Mouse (Mus musculus) hindbrain, embryonic 10.5 days (tissue): ENCODE data around the gene Arl6ip5. TPM values are rescaled to one million over a fixed set of nuclear protein-coding genes. Genes with fewer than 3 reads are reported as not detected.

ENCODE experiments used
- DNase-seq: peaks from one replicate; pipeline ENCODE4 v3.0.0-alpha.2; 2017; ENCODE audit warnings: low spot score
- H3K27ac ChIP-seq: fragments of 300-500 bp; sonication (generic); 2 replicates; pipeline ENCODE4 v1.5.1; 2016; ENCODE audit warnings: mild to moderate bottlenecking, moderate library complexity
- H3K27me3 ChIP-seq: fragments of 300-500 bp; sonication (generic); 2 replicates; pipeline ENCODE4 v1.6.1; 2016; ENCODE audit warnings: mild to moderate bottlenecking; ENCODE audit not compliant: poor library complexity, insufficient read depth, severe bottlenecking
- H3K36me3 ChIP-seq: fragments of 300-500 bp; sonication (generic); 2 replicates; pipeline ENCODE4 v1.6.1; 2016; ENCODE audit warnings: mild to moderate bottlenecking, moderate library complexity
- H3K4me1 ChIP-seq: fragments of 300-500 bp; sonication (generic); replicated peaks from 2 replicates; pipeline ENCODE4 v1.6.1; 2016; ENCODE audit warnings: mild to moderate bottlenecking
- H3K4me3 ChIP-seq: fragments of 300-500 bp; sonication (generic); 2 replicates; pipeline ENCODE4 v1.5.1; 2016; ENCODE audit warnings: mild to moderate bottlenecking, moderate library complexity
- H3K9me3 ChIP-seq: fragments of 300-500 bp; sonication (generic); 2 replicates; pipeline ENCODE4 v1.6.1; 2016; ENCODE audit warnings: mild to moderate bottlenecking, moderate library complexity
- WGBS: fragments of 180-500 bp; shearing (Covaris S2); methylation state at CpG from one replicate; pipeline ENCODE4 v1.1.7; 2016; 5-methylcytosine and 5-hydroxymethylcytosine counted together
- polyA plus RNA-seq: library from polyadenylated mRNA; unstranded; fragments of >200 nt; fragmentation: Nextera tagmentation; extraction: Ambion mirVana; gene quantifications from 2 replicates; pipeline ENCODE4 v1.2.1, GENCODE M21; 2016

Arl6ip5 gene
- polyA plus RNA-seq: 42.4 and 65.4 TPM in 2 replicates

DNA sequence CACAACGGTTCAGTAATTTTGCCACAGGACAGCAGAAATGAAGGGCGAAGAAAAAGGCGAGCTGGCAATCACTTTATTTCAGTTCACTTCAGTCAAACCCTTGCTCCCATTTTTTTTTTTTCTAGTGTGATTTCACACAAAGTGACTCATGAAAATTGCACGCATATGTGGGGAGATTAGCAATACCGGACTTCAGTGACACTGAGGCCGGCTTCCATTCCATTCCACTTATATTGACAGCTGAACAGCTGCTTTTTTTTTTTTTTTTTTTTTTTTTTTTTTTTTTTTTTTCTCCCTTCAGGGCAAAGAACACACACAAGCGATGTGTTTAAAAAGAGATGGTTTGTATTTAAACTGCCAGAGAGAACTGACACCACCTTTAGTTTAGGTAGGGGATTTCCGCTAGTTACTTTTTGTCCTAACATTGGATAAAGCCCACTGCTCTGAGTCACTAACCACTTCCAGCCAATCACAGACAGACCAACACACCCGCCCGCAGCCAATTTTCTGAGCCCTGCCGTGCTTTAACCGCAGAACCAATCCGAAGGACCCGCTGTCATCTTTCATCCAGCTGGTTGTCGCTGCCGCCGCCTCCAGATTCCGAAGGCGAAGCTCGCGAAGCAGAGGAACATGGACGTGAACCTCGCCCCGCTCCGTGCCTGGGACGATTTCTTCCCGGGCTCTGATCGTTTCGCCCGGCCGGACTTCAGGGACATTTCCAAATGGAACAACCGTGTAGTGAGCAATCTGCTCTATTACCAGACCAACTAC lies at the start of gene Arl6ip5:
Gene Arl6ip5 (plus strand): TSS at position 499 of the 771 bp plus-strand sequence.
- peaks cover 28% of the 10 kb centered on the region for H3K4me1 ChIP-seq
- peak; percentile 90 for DNase-seq
- H3K9me3 ChIP-seq: peaks cover 4% of the 10 kb centered on the region; the same call in 1 of the 2 replicates
- 13% methylated on average over 32 of the region's 32 CpGs for WGBS
- peaks cover 6% of the 10 kb centered on the region; the same call in 1 of the 2 replicates for H3K27me3 ChIP-seq
- H3K27ac ChIP-seq: peak within 1 kb of the TSS; percentile 83
- H3K4me3 ChIP-seq: peak within 1 kb of the TSS; percentile 70
- H3K36me3 ChIP-seq: peaks cover 9% of the 10 kb centered on the region

DNA sequence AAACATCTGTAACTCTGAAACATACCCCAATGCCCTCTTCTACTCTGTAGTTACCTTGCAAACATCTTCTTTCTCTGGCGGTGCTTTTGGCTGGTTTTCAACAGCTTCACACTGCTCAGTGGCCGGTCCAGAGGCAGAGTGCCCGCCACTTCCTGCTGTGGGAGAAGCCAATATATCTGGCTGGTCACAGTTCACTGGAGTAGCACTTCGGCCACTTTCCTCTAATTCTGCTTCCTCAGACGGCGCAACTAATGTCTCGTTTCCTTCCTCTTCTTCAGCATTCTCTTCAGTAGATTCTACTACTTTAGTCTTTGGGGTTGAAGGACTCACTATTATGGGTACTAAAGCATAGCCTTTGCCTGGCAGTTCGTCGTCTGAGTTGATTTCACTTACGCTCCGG lies 34.8 kb upstream of the Arl6ip5 start:
- no peaks in the 10 kb centered on the region for H3K27me3 ChIP-seq
- WGBS: 87% methylated on average over 11 of the region's 11 CpGs
- DNase-seq: no peak

DNA sequence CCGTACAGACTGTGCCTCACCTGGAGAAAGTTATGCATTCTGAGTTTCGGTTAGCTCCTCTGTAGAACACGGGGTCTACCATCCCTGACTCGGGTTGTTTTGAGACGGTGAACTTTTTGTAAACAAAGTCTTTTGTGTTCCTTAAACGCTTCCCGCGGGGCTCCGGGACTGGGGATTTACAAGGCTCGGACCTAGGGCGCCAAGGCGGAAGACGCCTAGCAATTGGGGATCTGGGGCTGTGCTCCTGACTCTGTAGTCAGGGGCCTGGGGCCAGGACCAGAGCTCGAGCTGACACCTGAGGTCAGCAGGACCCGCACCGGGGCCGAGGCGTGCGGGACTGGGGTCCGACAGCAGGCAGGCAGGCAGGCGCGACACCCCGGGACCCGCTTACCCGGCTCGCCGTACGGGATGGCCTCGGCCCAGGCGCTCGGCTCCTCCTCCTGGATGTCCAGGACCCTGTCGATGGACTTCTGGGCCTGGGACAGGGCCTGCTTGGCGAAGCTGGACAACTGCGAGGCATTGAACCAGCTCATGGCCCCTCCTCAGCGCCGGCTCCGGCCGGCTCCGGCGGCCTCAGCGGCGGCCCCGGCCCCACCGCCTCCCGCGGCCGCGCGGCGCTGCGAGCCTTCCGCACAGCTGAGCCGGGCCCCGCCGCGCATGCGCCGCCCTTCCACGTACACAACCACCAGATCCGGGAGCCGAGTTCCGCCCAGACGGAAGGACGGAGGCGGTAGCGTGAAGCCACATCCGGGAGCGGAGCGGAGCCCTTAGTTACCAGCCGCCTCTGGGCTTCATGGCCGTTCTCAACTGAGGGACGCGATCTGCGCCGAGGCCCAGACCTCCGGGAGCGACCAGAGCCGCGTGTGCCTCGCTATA lies 31.8 kb upstream of the Arl6ip5 start, which contains the start of gene Tmf1:
Gene Tmf1 (minus strand): TSS at position 632 of the 876 bp plus-strand sequence.
- Histone ChIP-seq H3K4me1 (peaks cover 29% of the 10 kb centered on the region), H3K9me3 (no peaks in the 10 kb centered on the region), H3K27me3 (no peaks in the 10 kb centered on the region), H3K4me3 (peak within 1 kb of the TSS; percentile 79), H3K36me3 (peaks cover 43% of the 10 kb centered on the region), H3K27ac (peak within 1 kb of the TSS; percentile 98)
- WGBS: under 1% methylated on average over 80 of the region's 80 CpGs
- DNase-seq: peak; percentile 95

More for the DNA sequence above, 34.8 kb upstream of the Arl6ip5 start:
- Histone ChIP-seq H3K27ac (no peak overlapping the region), H3K4me1 (peaks cover 29% of the 10 kb centered on the region), H3K9me3 (no peaks in the 10 kb centered on the region), H3K4me3 (no peak overlapping the region), H3K36me3 (peaks cover 53% of the 10 kb centered on the region)

GRCm38 (mm10) chr6:97179367-97179828 lies 31.1 kb upstream of the Arl6ip5 start:
- H3K27ac ChIP-seq: peak overlapping the region; percentile 98
- no peaks in the 10 kb centered on the region for H3K9me3 ChIP-seq
- no peaks in the 10 kb centered on the region for H3K27me3 ChIP-seq
- peaks cover 44% of the 10 kb centered on the region for H3K36me3 ChIP-seq
- WGBS: 12% methylated on average over 11 of the region's 11 CpGs
- peak overlapping the region; percentile 79 for H3K4me3 ChIP-seq
- peaks cover 29% of the 10 kb centered on the region for H3K4me1 ChIP-seq
- DNase-seq: no peak

DNA sequence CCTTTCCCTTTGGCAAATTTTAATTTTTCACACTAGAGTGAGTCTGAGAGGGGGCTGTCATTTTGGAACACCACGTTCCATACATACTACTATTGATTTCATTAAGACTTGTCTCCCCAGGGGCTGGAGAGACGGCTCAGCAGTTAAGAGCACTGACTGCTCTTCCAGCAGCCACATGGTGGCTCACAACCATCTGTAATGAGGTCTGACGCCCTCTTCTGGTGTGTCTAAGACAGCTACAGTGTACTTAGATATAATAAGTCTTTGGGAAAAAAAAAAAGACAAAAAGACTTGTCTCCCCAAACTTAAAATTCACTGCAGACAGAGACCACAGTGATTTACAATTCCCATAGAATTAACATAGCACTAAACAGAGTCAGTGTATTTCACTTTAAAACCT lies 10.1 kb upstream of the Arl6ip5 start:
- H3K4me3 ChIP-seq: no peak overlapping the region
- no peak overlapping the region for H3K27ac ChIP-seq
- H3K9me3 ChIP-seq: no peaks in the 10 kb centered on the region
- DNase-seq: no peak
- no peaks in the 10 kb centered on the region for H3K27me3 ChIP-seq
- 54% methylated on average over 3 of the region's 3 CpGs for WGBS
- H3K36me3 ChIP-seq: peaks cover 44% of the 10 kb centered on the region
- peaks cover 15% of the 10 kb centered on the region for H3K4me1 ChIP-seq

DNA sequence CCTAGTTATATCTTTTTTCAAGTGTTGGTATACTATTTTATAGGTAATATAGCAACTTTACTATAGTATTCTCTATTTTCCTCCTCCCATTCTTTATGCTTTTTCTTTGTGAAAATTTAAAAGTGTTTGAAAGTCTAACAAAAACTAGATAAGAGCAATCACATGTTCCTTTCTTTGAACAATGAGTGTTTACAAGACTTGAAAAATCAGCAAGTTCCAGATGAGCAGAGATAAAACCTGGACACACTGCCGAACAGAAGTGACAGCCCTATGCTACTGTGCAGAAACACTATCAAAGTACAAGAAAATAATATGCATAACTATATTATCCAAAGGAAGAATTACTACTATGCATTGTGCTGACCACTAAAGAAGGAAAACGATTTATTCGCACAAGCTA lies 8.0 kb upstream of the Arl6ip5 start:
- no peak for DNase-seq
- Histone ChIP-seq H3K27ac (no peak overlapping the region), H3K4me1 (peaks cover 21% of the 10 kb centered on the region), H3K27me3 (no peaks in the 10 kb centered on the region), H3K4me3 (no peak overlapping the region), H3K9me3 (no peaks in the 10 kb centered on the region), H3K36me3 (peaks cover 23% of the 10 kb centered on the region)
- WGBS: 96% methylated on average over 3 of the region's 3 CpGs

DNA sequence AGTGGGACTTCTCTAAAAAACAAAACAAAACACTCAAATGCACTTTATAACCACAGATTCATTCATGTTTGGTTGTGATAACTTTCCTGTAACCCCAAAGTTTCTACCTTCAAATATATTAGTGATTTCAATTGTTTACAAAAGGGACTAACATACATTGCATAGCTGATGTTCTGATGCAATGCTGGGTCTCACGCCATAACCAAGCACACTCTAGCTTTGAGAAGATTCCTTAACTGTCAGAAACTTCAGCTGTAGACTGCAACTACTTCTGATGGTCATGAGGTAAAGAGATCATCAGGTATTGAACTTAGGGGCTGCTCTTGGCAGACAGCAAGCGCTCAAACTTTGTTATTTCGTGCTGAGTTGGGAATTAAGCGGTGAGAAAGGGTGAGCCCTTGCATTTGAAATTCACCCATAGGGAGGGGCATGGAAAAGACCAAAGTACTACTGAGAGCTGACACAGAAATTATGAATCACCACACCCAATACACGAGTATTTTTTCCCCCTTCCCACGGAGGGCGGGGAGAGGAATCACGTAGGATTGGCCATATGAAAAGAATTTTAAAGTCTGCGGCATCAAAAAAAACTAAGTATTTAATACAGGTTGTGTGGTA lies 6.1 kb upstream of the Arl6ip5 start:
- Histone ChIP-seq H3K36me3 (peaks cover 7% of the 10 kb centered on the region), H3K27ac (peak overlapping the region; percentile 98), H3K4me3 (peak overlapping the region; percentile 71), H3K9me3 (no peaks in the 10 kb centered on the region), H3K27me3 (no peaks in the 10 kb centered on the region), H3K4me1 (peaks cover 21% of the 10 kb centered on the region)
- no peak for DNase-seq
- 24% methylated on average over 9 of the region's 9 CpGs for WGBS

DNA sequence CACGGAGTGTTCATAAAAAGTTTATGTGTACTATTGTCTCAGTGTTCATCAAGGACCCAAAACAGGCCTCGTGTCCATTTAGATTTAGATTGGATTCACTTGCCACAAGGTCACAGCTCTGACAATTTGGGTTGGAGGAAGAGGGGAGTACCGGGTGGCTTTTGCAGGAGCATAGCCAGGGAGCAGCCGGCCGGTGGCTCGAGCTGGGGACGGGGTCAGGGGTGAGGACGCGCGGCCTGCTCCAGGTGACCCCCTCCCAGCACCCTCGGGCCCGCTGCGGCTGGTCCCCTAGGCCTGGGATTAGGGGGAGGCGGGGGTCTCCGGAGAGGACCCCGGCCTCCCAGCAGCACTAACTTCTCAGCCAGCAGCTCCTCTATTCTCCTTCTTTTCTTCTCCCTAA lies 5.5 kb upstream of the Arl6ip5 start:
- under 1% methylated on average over 16 of the region's 16 CpGs for WGBS
- peak overlapping the region; percentile 71 for H3K4me3 ChIP-seq
- no peak for DNase-seq
- H3K4me1 ChIP-seq: peaks cover 25% of the 10 kb centered on the region
- H3K9me3 ChIP-seq: no peaks in the 10 kb centered on the region
- peak overlapping the region; percentile 98 for H3K27ac ChIP-seq
- H3K27me3 ChIP-seq: no peaks in the 10 kb centered on the region
- peaks cover 7% of the 10 kb centered on the region for H3K36me3 ChIP-seq

DNA sequence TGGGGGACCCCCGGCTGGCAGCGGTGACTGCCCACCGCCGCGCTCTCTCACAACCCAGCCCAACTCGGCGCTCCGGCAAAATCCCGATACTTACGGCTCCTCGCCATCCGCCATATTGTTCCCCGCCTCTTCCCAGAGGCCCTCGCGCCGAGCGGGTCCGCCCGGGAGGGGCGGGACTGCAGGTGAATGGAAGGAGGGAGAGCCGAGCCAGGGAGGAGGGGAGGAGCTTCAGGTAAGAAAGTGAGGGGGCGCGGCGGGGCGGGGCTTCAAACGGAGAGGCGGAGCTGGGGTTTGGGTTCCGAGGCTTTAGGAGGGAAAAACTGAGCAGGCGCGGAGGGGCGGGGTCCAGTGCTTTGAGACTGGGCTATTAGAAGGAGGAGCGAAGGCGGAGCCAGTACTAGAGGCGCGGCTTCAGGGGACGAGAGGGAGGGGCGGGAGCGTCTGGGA lies 5.0 kb upstream of the Arl6ip5 start, which contains the start of gene Uba3:
Gene Uba3 (minus strand): TSS at position 209 of the 447 bp plus-strand sequence.
- H3K9me3 ChIP-seq: no peaks in the 10 kb centered on the region
- under 1% methylated on average over 38 of the region's 38 CpGs for WGBS
- H3K27me3 ChIP-seq: no peaks in the 10 kb centered on the region
- peak; percentile 100 for DNase-seq
- peaks cover 7% of the 10 kb centered on the region for H3K36me3 ChIP-seq
- peak within 1 kb of the TSS; percentile 98 for H3K27ac ChIP-seq
- peaks cover 27% of the 10 kb centered on the region for H3K4me1 ChIP-seq
- H3K4me3 ChIP-seq: peak within 1 kb of the TSS; percentile 71

GRCm38 (mm10) chr6:97207085-97207484 lies 3.4 kb upstream of the Arl6ip5 start:
- no peaks in the 10 kb centered on the region for H3K36me3 ChIP-seq
- no peak overlapping the region for H3K27ac ChIP-seq
- H3K4me1 ChIP-seq: peaks cover 40% of the 10 kb centered on the region
- H3K27me3 ChIP-seq: peaks cover 3% of the 10 kb centered on the region; the same call in 1 of the 2 replicates
- no peak for DNase-seq
- 76% methylated on average over 4 of the region's 4 CpGs for WGBS
- H3K4me3 ChIP-seq: no peak overlapping the region
- no peaks in the 10 kb centered on the region for H3K9me3 ChIP-seq

GRCm38 (mm10) chr6:97208406-97208805 lies 2.1 kb upstream of the Arl6ip5 start:
- no peak for DNase-seq
- Histone ChIP-seq H3K4me3 (no peak overlapping the region), H3K27me3 (peaks cover 6% of the 10 kb centered on the region; the same call in 1 of the 2 replicates), H3K9me3 (no peaks in the 10 kb centered on the region), H3K4me1 (peaks cover 40% of the 10 kb centered on the region), H3K27ac (no peak overlapping the region), H3K36me3 (no peaks in the 10 kb centered on the region)
- 30% methylated on average over 3 of the region's 3 CpGs for WGBS

GRCm38 (mm10) chr6:97209201-97209600 lies 1.3 kb upstream of the Arl6ip5 start:
- Histone ChIP-seq H3K4me3 (no peak overlapping the region), H3K9me3 (no peaks in the 10 kb centered on the region), H3K27me3 (peaks cover 6% of the 10 kb centered on the region; the same call in 1 of the 2 replicates), H3K36me3 (no peaks in the 10 kb centered on the region), H3K4me1 (peaks cover 32% of the 10 kb centered on the region), H3K27ac (no peak overlapping the region)
- no peak for DNase-seq
- 50% methylated on average over 3 of the region's 3 CpGs for WGBS
